Mouse (Mus musculus) urinary bladder, postnatal 25 days (tissue): Measurements from ENCODE around the gene Memo1.
A peak's percentile ranks its signal among the peaks of the same experiment; 100 is the strongest.
"Not testable (repeated sequence)": the region's sequence is repeated elsewhere in the genome, so short reads cannot be mapped to it uniquely, and the experiment has no call there.

Source experiments
- DNase-seq: peaks from one replicate; pipeline ENCODE4 v3.0.0; 2022; ENCODE audit warnings: low spot score

Gene Memo1

GRCm38 (mm10) chr17:74295026-74295970, at the start of gene Memo1:
Gene Memo1, minus strand, starts transcription at chr17:74295521.
- peak; percentile 74 for DNase-seq

- no peak for DNase-seq
Measured at GRCm38 (mm10) chr17:74341151-74341550, 45.8 kb upstream of the Memo1 start.

GRCm38 (mm10) chr17:74338937-74339804, 43.9 kb upstream of the Memo1 start, which contains the start of gene Spast:
Gene Spast, plus strand, starts transcription at chr17:74338987.
- peak; percentile 72 for DNase-seq

GRCm38 (mm10) chr17:74338225-74338931, 43.1 kb upstream of the Memo1 start:
- peak; percentile 90 for DNase-seq

GRCm38 (mm10) chr17:74331049-74331676, 35.8 kb upstream of the Memo1 start:
- no peak for DNase-seq

GRCm38 (mm10) chr17:74328146-74328545, 32.8 kb upstream of the Memo1 start:
- peak; percentile 26 for DNase-seq

- not testable (repeated sequence) for DNase-seq
Measured at GRCm38 (mm10) chr17:74327195-74327594, 31.9 kb upstream of the Memo1 start.

GRCm38 (mm10) chr17:74323844-74324243, 28.5 kb upstream of the Memo1 start, which contains the start of gene Dpy30:
Gene Dpy30, minus strand, starts transcription at chr17:74323944.
- no peak for DNase-seq

- no peak for DNase-seq
Measured at GRCm38 (mm10) chr17:74322400-74323054, 27.2 kb upstream of the Memo1 start.

GRCm38 (mm10) chr17:74318721-74319120, 23.4 kb upstream of the Memo1 start:
- DNase-seq = no peak

GRCm38 (mm10) chr17:74316309-74316863, 21.1 kb upstream of the Memo1 start:
- peak; percentile 82 for DNase-seq

GRCm38 (mm10) chr17:74315445-74316308, 20.4 kb upstream of the Memo1 start:
- no peak for DNase-seq

- no peak for DNase-seq
Measured at GRCm38 (mm10) chr17:74306021-74306420, 10.7 kb upstream of the Memo1 start.

GRCm38 (mm10) chr17:74305616-74306015, 10.3 kb upstream of the Memo1 start:
- DNase-seq = no peak

GRCm38 (mm10) chr17:74304060-74304459, 8.7 kb upstream of the Memo1 start:
- DNase-seq = no peak

GRCm38 (mm10) chr17:74300089-74300488, 4.8 kb upstream of the Memo1 start:
- no peak for DNase-seq

GRCm38 (mm10) chr17:74296991-74297390, 1.7 kb upstream of the Memo1 start:
- DNase-seq = not testable (repeated sequence)

- no peak for DNase-seq
Measured at GRCm38 (mm10) chr17:74296076-74296823, 929 bp upstream of the Memo1 start.
